Mouse (Mus musculus): ENCODE data around the gene Lyve1. TPM values are rescaled to one million over a fixed set of nuclear protein-coding genes. Genes with fewer than 3 reads are reported as not detected.
A peak's percentile ranks its signal among the peaks of the same experiment; 100 is the strongest.

Gene Lyve1
- total RNA-seq, 4 experiments from 2014 or later: 1.9 to 12.4 (median 7.3) TPM

GRCm38 (mm10) chr7:110853611-110854010, 9.4 kb downstream of the Lyve1 start:
- DNase-seq: no peak

- no peak for DNase-seq
Observed at GRCm38 (mm10) chr7:110851541-110852203, 11.4 kb downstream of the Lyve1 start.

GRCm38 (mm10) chr7:110848371-110848770, 14.7 kb downstream of the Lyve1 start:
- DNase-seq: peak; percentile 39

- DNase-seq: no peak
Observed at GRCm38 (mm10) chr7:110847321-110847720, 15.7 kb downstream of the Lyve1 start.

GRCm38 (mm10) chr7:110843916-110844874, 18.8 kb downstream of the Lyve1 start, which contains the start of gene Rnf141:
Gene Rnf141, minus strand, starts transcription at chr7:110844457.
- DNase-seq: peak; percentile 89

- no peak for DNase-seq
Observed at GRCm38 (mm10) chr7:110840332-110840731, 22.7 kb downstream of the Lyve1 start.

GRCm38 (mm10) chr7:110834522-110834921, 28.5 kb downstream of the Lyve1 start:
- no peak for DNase-seq

GRCm38 (mm10) chr7:110834018-110834417, 29.0 kb downstream of the Lyve1 start:
- DNase-seq: no peak

- no peak for DNase-seq
Observed at GRCm38 (mm10) chr7:110833024-110833423, 30.0 kb downstream of the Lyve1 start.

- DNase-seq: no peak
Observed at GRCm38 (mm10) chr7:110823995-110824953, 38.8 kb downstream of the Lyve1 start.

- DNase-seq: no peak
Observed at GRCm38 (mm10) chr7:110823593-110823992, 39.4 kb downstream of the Lyve1 start.

GRCm38 (mm10) chr7:110823076-110823475, 40.0 kb downstream of the Lyve1 start:
- DNase-seq: no peak

GRCm38 (mm10) chr7:110822055-110822454, 41.0 kb downstream of the Lyve1 start:
- DNase-seq: no peak

- peak; percentile 58 for DNase-seq
Observed at GRCm38 (mm10) chr7:110821653-110822052, 41.4 kb downstream of the Lyve1 start.

GRCm38 (mm10) chr7:110821068-110821467, 42.0 kb downstream of the Lyve1 start:
- peak; percentile 66 for DNase-seq

GRCm38 (mm10) chr7:110818787-110819350, 44.2 kb downstream of the Lyve1 start:
- no peak for DNase-seq

- no peak for DNase-seq
Observed at GRCm38 (mm10) chr7:110818206-110818605, 44.8 kb downstream of the Lyve1 start.

- no peak for DNase-seq
Observed at GRCm38 (mm10) chr7:110816037-110816436, 47.0 kb downstream of the Lyve1 start.

- no peak for DNase-seq
Observed at GRCm38 (mm10) chr7:110813983-110814382, 49.1 kb downstream of the Lyve1 start.

GRCm38 (mm10) chr7:110811529-110811928, 51.5 kb downstream of the Lyve1 start:
- no peak for DNase-seq

GRCm38 (mm10) chr7:110810995-110811394, 52.0 kb downstream of the Lyve1 start:
- DNase-seq: no peak

Data from adrenal gland, adult 8-10 months (tissue).